Mouse (Mus musculus) spleen, postnatal 10 days (tissue): ENCODE data around the gene Cacna2d3.

Experiments used
- DNase-seq, 2 experiments: peaks; one replicate each; pipeline ENCODE4 v3.0.0; 2021 to 2022; ENCODE audit warnings: low spot score in 2 of 2

The Cacna2d3 gene

GRCm38 (mm10) chr14:29013161-29013560 lies 708.5 kb downstream of the Cacna2d3 start:
- no peak for DNase-seq

DNA sequence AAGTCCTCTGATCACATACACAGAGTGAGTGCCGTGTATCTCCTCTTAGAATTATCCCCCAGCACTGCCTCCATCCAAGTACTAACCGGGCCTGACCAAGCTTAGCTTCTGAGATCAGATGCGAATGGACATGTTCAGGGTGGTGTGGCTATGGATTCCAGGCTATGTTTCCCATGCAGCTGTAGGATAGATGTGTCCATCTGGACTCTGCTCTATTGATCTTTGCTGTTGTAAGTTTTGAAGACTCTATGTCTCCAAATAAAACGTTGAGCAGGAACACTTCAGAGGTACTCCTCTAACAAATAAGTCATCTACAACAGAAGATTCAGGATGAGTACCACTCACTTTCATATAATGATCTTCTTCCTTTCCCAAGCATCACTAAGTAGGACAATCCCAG lies 712.0 kb downstream of the Cacna2d3 start:
- DNase-seq, result no peak

- no peak for DNase-seq
Observed at GRCm38 (mm10) chr14:29005228-29005840, 716.3 kb downstream of the Cacna2d3 start.

GRCm38 (mm10) chr14:28996569-28996968 lies 725.1 kb downstream of the Cacna2d3 start:
- DNase-seq, result no peak

- no peak for DNase-seq
Observed at GRCm38 (mm10) chr14:28988211-28988900, 733.3 kb downstream of the Cacna2d3 start.

GRCm38 (mm10) chr14:28984276-28984675 lies 737.4 kb downstream of the Cacna2d3 start:
- no peak for DNase-seq

- DNase-seq, result no peak
Observed at GRCm38 (mm10) chr14:28980482-28980881, 741.2 kb downstream of the Cacna2d3 start.

- DNase-seq, result no peak
Observed at GRCm38 (mm10) chr14:28979230-28979629, 742.4 kb downstream of the Cacna2d3 start.

DNA sequence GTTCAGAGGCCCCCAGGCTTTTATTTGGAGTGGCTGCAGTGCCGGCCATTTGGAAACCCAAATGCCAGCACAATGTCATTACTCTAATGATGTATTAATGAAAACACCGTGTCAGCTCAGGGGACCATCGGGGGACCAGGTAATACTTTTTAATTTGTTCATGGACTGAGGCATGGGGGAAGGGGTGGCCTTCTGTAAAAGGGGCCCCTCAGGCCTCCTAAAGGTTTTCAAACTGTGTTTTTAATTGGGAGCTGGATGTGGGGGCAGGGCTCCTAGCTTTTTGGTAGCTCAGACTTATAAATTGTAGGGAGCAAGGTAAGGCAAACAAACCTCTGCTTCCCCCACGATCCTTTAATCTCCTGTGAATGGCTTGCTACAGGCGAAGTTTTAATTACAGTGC lies 749.0 kb downstream of the Cacna2d3 start:
- no peak for DNase-seq

DNA sequence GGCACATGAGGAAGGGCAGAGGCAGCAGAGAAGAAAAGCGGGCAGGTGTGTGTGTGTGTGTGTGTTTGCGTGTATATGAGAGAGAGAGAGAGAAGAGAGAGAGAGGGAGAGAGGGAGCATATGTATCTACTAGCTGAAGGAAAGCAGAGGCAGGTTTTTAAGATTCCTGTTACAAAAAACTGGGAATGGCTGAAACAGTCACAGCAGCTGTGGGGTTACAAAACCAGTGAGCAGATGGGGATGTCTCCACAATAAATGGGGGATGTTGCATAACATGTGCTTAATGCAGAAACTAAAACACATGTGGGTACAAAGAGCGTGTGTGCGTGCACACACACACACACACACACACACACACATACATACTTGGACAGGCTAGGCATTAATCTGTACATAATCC lies 752.4 kb downstream of the Cacna2d3 start:
- DNase-seq, result no peak

GRCm38 (mm10) chr14:28966881-28967280 lies 754.8 kb downstream of the Cacna2d3 start:
- no peak for DNase-seq

DNA sequence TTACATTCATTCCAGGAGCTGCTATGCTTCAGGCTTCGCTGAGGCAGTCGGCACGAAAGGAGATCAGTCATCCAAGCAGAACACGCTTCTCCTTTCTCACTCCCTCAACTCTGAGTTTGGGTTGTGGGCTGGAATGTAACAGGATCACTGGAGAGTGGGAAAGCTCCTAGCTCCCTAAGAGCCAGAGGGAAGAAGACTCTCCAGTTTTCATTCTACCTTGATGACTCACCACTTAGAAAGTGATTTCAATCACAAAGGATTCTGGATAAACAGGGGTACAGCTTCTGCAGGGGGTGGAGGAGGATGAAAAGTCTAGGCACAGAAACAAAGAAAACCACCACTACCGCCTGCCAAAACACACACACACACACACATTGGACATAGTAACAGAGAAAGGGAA lies 760.3 kb downstream of the Cacna2d3 start:
- no peak for DNase-seq

GRCm38 (mm10) chr14:28959042-28959441 lies 762.6 kb downstream of the Cacna2d3 start:
- DNase-seq, result no peak

DNA sequence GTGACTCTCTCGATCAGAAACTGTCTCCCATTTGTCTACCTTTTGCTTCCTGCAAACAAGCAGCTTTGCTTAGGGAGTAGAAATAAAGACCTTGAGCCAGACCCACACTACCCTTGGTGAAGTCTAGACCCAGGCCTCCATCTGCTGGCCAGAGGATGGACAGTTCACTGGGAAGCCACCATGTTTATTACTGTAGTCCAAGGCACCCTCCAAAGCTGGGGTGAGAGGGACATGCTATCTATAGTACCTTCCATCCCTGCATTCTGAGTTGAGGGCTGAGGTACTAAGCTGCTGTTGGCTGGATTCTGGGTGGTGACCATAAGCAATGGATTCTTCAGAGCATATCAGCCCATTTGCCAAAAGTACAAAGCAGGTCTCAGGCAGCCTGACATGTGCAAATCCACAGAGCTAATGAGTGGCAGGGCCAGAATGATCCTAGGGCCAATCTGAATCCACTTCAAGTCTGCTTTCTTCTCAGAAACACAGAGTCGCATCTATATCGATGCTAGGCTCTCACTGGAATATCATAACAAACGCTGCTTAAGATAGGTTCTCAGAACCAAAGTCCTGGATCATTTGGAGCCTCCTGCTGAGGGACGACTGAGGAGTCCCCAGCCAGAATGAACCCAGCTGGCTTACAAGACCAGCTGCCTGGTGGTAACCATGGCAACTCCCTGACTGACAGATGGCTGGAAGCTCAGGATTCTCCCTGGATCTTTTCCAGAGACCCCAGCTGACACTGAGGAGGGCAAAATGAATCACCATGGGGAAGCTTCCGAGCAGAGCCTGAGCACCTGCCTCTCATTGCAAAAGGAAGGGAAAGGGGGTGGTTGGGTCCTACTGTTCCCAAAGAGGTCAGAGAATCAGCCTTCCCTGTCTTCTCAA lies 763.3 kb downstream of the Cacna2d3 start:
- DNase-seq, result no peak

- DNase-seq, result no peak
Observed at GRCm38 (mm10) chr14:28955181-28955580, 766.5 kb downstream of the Cacna2d3 start.

DNA sequence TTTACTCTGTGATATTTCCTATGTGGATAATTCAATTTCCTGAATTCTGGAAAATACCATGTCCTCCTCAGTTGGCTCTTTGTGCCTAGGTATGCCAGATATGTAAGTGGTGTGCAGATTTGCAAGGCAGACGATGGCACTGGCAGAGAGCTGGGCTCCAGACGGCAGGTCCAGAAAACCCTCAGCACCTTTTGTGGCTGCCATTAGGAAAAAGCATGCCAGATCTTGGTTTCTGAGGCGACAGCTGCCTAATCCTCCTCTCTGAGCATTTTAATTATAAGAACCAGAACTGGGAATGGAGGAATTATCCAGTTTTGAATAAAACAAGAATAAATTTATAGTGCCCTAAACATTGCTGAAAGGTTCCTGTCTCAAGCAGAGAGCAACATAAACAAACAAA lies 767.1 kb downstream of the Cacna2d3 start:
- DNase-seq, result no peak

GRCm38 (mm10) chr14:28954086-28954485 lies 767.6 kb downstream of the Cacna2d3 start:
- DNase-seq, result no peak

DNA sequence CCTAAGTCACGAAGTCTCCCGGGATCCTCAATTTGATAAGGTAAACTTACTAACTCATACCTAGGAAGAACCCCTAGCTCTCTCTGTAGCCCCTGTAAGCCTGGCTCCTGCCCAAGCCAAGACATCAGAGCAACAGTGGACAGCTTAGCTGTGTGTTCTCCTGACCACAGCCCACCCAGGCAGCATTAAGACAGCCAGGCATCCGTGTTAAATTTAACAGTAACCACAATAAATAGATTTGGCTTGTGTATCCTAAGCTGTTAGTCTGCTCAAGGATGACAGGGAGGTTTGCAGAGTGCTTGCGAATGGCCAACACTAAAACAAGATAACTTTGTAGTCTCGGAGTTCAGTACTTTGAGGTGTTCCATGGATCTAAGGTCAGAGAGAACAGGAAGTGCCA lies 768.3 kb downstream of the Cacna2d3 start:
- DNase-seq, result no peak

DNA sequence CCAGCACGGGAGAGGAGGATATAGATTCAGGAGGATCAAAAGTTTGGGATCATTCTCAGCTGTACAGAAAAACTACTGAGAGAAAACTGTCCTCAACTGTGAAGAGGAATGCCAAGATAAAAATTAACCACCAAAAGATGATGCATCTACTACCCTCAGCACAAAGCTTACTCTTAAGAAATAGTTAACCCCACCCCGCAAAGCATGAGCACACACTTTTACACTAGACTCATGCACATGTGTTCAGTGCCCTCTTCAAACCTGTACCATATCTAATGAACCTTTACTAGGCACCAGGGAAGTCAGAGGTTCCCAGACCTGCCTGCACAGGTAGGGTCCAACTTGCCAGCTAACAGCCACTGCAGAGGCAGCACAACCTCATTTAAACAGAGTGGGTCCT lies 771.2 kb downstream of the Cacna2d3 start:
- DNase-seq, result no peak

GRCm38 (mm10) chr14:28949785-28950184 lies 771.9 kb downstream of the Cacna2d3 start:
- no peak for DNase-seq

DNA sequence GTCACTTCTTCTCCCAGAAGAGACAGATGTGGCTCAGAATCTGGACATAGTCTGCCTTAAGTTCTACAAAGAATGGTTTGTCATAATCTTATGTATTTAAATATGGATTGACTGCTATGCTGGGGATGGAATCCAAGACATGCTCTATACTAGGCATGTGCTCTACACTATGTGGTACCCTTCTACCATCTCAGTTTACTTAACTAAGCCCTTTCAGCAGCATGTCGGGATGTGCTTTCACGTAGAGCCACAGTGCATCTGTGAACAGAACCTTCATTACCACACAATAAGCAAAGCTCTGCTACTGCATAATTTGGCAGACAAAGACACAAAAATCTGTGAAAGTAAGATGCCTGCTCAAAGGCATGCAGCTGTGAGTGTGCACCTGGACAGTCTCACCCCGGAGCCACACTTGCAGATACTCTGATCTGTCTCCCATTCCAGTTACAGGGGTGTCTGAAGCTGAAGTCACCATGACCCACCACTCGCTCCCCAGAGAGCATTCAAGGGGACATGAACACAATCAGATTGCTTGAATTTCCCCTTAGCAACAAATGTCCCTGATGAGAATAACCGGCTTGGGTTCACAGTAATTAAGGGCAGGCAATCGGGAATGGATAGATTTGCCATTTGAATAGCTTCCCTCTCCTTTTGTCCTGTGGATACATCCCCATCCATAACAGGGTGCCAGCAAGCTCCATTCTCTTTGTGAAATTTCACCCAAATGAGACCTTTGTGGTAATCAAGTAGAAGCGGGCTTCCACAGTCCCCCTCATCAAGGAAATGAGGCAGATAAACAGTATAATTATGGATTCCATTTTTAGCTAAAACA lies 773.4 kb downstream of the Cacna2d3 start:
- no peak for DNase-seq
